Mouse (Mus musculus): ENCODE measurements around the gene Hbb-bh2. TPM values are rescaled to one million over a fixed set of nuclear protein-coding genes. Genes with fewer than 3 reads are reported as not detected.
A peak's percentile ranks its signal among the peaks of the same experiment; 100 is the strongest.
"Not testable (repeated sequence)": the region's sequence is repeated elsewhere in the genome, so short reads cannot be mapped to it uniquely, and the experiment has no call there.

Gene Hbb-bh2
- polyA plus RNA-seq, 1 experiment from 2014 or later = 0.31 TPM

GRCm38 (mm10) chr7:103825536-103826254 is 14.6 kb downstream of the Hbb-bh2 start:
- WGBS (ENCODE audit: insufficient replicate concordance) = 92% methylated on average over 3 of the region's 3 CpGs
- ATAC-seq (replicated peaks; ENCODE audit: insufficient number of reproducible peaks, low FRiP score, low TSS enrichment) = no peak
- Histone ChIP-seq H3K9me3 (replicated peaks; ENCODE audit: control insufficient read depth, low read length) (no peaks in the 10 kb centered on the region), H3K36me3 (ENCODE audit: control insufficient read depth, insufficient read depth, low read length) (no peaks in the 10 kb centered on the region), H3K27me3 (ENCODE audit: control insufficient read depth, insufficient read depth, low read length) (no peaks in the 10 kb centered on the region), H3K9ac (ENCODE audit: low read depth, low read length) (no peak overlapping the region), H3K4me3 (ENCODE audit: low read depth, low read length) (no peak overlapping the region), H3K27ac (ENCODE audit: low read depth, low read length) (no peak overlapping the region), H3K4me2 (no peak overlapping the region), H3K4me1 (ENCODE audit: control insufficient read depth, insufficient read depth, low read length) (no peaks in the 10 kb centered on the region)

GRCm38 (mm10) chr7:103824597-103824996 is 15.7 kb downstream of the Hbb-bh2 start:
- Histone ChIP-seq H3K4me1 (ENCODE audit: control insufficient read depth, insufficient read depth, low read length) (no peaks in the 10 kb centered on the region), H3K27ac (ENCODE audit: low read depth, low read length) (no peak overlapping the region), H3K9ac (ENCODE audit: low read depth, low read length) (no peak overlapping the region), H3K4me2 (no peak overlapping the region), H3K36me3 (ENCODE audit: control insufficient read depth, insufficient read depth, low read length) (no peaks in the 10 kb centered on the region), H3K4me3 (ENCODE audit: low read depth, low read length) (no peak overlapping the region), H3K27me3 (ENCODE audit: control insufficient read depth, insufficient read depth, low read length) (no peaks in the 10 kb centered on the region), H3K9me3 (replicated peaks; ENCODE audit: control insufficient read depth, low read length) (no peaks in the 10 kb centered on the region)
- WGBS (ENCODE audit: insufficient replicate concordance) = 83% methylated on average over 2 of the region's 2 CpGs
- no peak for ATAC-seq (replicated peaks; ENCODE audit: insufficient number of reproducible peaks, low FRiP score, low TSS enrichment)

- H3K27ac ChIP-seq (ENCODE audit: low read depth, low read length) = not testable (repeated sequence)
- WGBS (ENCODE audit: insufficient replicate concordance) = 92% methylated on average over 1 of the region's 2 CpGs
Observed at GRCm38 (mm10) chr7:103815085-103815484, 25.2 kb downstream of the Hbb-bh2 start.

GRCm38 (mm10) chr7:103813766-103814165 is 26.6 kb downstream of the Hbb-bh2 start, which contains the start of gene Hbb-bt:
Gene Hbb-bt, minus strand, starts transcription at chr7:103813996.
- Histone ChIP-seq H3K27ac (ENCODE audit: low read depth, low read length) (no peak within 1 kb of the TSS), H3K4me3 (ENCODE audit: low read depth, low read length) (no peak within 1 kb of the TSS), H3K9ac (ENCODE audit: low read depth, low read length) (no peak within 1 kb of the TSS), H3K4me2 (0 out of 2 replicates have a peak within 1 kb of the TSS, but pooled peaks have one; percentile 14), H3K27me3 (ENCODE audit: control insufficient read depth, insufficient read depth, low read length) (no peaks in the 10 kb centered on the region), H3K4me1 (ENCODE audit: control insufficient read depth, insufficient read depth, low read length) (peaks cover 5% of the 10 kb centered on the region; the same call in 1 of the 2 replicates), H3K9me3 (replicated peaks; ENCODE audit: control insufficient read depth, low read length) (no peaks in the 10 kb centered on the region), H3K36me3 (ENCODE audit: control insufficient read depth, insufficient read depth, low read length) (no peaks in the 10 kb centered on the region)
- ATAC-seq (replicated peaks; ENCODE audit: insufficient number of reproducible peaks, low FRiP score, low TSS enrichment) = peak; percentile 92
- 83% methylated on average over 3 of the region's 3 CpGs for WGBS (ENCODE audit: insufficient replicate concordance)

More at GRCm38 (mm10) chr7:103815085-103815484, 25.2 kb downstream of the Hbb-bh2 start:
- not testable (repeated sequence) for H3K27me3 ChIP-seq (ENCODE audit: control insufficient read depth, insufficient read depth, low read length); H3K9ac ChIP-seq (ENCODE audit: low read depth, low read length); H3K4me2 ChIP-seq; ATAC-seq (replicated peaks; ENCODE audit: insufficient number of reproducible peaks, low FRiP score, low TSS enrichment); H3K4me1 ChIP-seq (ENCODE audit: control insufficient read depth, insufficient read depth, low read length); H3K9me3 ChIP-seq (replicated peaks; ENCODE audit: control insufficient read depth, low read length); H3K36me3 ChIP-seq (ENCODE audit: control insufficient read depth, insufficient read depth, low read length); H3K4me3 ChIP-seq (ENCODE audit: low read depth, low read length)

- ATAC-seq (replicated peaks; ENCODE audit: insufficient number of reproducible peaks, low FRiP score, low TSS enrichment); H3K9me3 ChIP-seq (replicated peaks; ENCODE audit: control insufficient read depth, low read length): not testable (repeated sequence)
Observed at GRCm38 (mm10) chr7:103813152-103813551, 27.2 kb downstream of the Hbb-bh2 start.

GRCm38 (mm10) chr7:103812174-103812573 is 28.1 kb downstream of the Hbb-bh2 start:
- 37% methylated on average over 1 of the region's 1 CpGs for WGBS (ENCODE audit: insufficient replicate concordance)
- Histone ChIP-seq H3K36me3 (ENCODE audit: control insufficient read depth, insufficient read depth, low read length) (no peaks in the 10 kb centered on the region), H3K27ac (ENCODE audit: low read depth, low read length) (peak overlapping the region; percentile 50; the same call in 1 of the 2 replicates), H3K4me3 (ENCODE audit: low read depth, low read length) (peak overlapping the region; percentile 21; the same call in 1 of the 2 replicates), H3K27me3 (ENCODE audit: control insufficient read depth, insufficient read depth, low read length) (no peaks in the 10 kb centered on the region), H3K4me2 (no peak overlapping the region), H3K9me3 (replicated peaks; ENCODE audit: control insufficient read depth, low read length) (no peaks in the 10 kb centered on the region), H3K9ac (ENCODE audit: low read depth, low read length) (no peak overlapping the region), H3K4me1 (ENCODE audit: control insufficient read depth, insufficient read depth, low read length) (peaks cover 5% of the 10 kb centered on the region; the same call in 1 of the 2 replicates)
- ATAC-seq (replicated peaks; ENCODE audit: insufficient number of reproducible peaks, low FRiP score, low TSS enrichment) = no peak

More at GRCm38 (mm10) chr7:103813152-103813551, 27.2 kb downstream of the Hbb-bh2 start:
- WGBS (ENCODE audit: insufficient replicate concordance) = no CpG with 5 or more reads among the region's 3 CpGs
- H3K4me3 ChIP-seq (ENCODE audit: low read depth, low read length); H3K36me3 ChIP-seq (ENCODE audit: control insufficient read depth, insufficient read depth, low read length); H3K4me2 ChIP-seq; H3K27me3 ChIP-seq (ENCODE audit: control insufficient read depth, insufficient read depth, low read length); H3K9ac ChIP-seq (ENCODE audit: low read depth, low read length); H3K27ac ChIP-seq (ENCODE audit: low read depth, low read length); H3K4me1 ChIP-seq (ENCODE audit: control insufficient read depth, insufficient read depth, low read length): not testable (repeated sequence)

GRCm38 (mm10) chr7:103811223-103811845 is 29.0 kb downstream of the Hbb-bh2 start:
- peak; percentile 39 for ATAC-seq (replicated peaks; ENCODE audit: insufficient number of reproducible peaks, low FRiP score, low TSS enrichment)
- H3K27ac ChIP-seq (ENCODE audit: low read depth, low read length) = peak overlapping the region; percentile 68; the same call in 1 of the 2 replicates
- H3K4me2 ChIP-seq = no peak overlapping the region; the same call in 1 of the 2 replicates

GRCm38 (mm10) chr7:103810746-103811145 is 29.6 kb downstream of the Hbb-bh2 start:
- no peaks in the 10 kb centered on the region for H3K36me3 ChIP-seq (ENCODE audit: control insufficient read depth, insufficient read depth, low read length)
- no peak overlapping the region for H3K4me3 ChIP-seq (ENCODE audit: low read depth, low read length)
- H3K4me1 ChIP-seq (ENCODE audit: control insufficient read depth, insufficient read depth, low read length) = peaks cover 5% of the 10 kb centered on the region; the same call in 1 of the 2 replicates
- WGBS (ENCODE audit: insufficient replicate concordance) = 67% methylated on average over 3 of the region's 3 CpGs
- no peak overlapping the region for H3K4me2 ChIP-seq
- no peaks in the 10 kb centered on the region for H3K9me3 ChIP-seq (replicated peaks; ENCODE audit: control insufficient read depth, low read length)
- no peak for ATAC-seq (replicated peaks; ENCODE audit: insufficient number of reproducible peaks, low FRiP score, low TSS enrichment)
- H3K27me3 ChIP-seq (ENCODE audit: control insufficient read depth, insufficient read depth, low read length) = no peaks in the 10 kb centered on the region
- H3K9ac ChIP-seq (ENCODE audit: low read depth, low read length) = no peak overlapping the region
- no peak overlapping the region; the same call in 1 of the 2 replicates for H3K27ac ChIP-seq (ENCODE audit: low read depth, low read length)

More at GRCm38 (mm10) chr7:103811223-103811845, 29.0 kb downstream of the Hbb-bh2 start:
- no peaks in the 10 kb centered on the region for H3K27me3 ChIP-seq (ENCODE audit: control insufficient read depth, insufficient read depth, low read length)
- peaks cover 5% of the 10 kb centered on the region; the same call in 1 of the 2 replicates for H3K4me1 ChIP-seq (ENCODE audit: control insufficient read depth, insufficient read depth, low read length)
- WGBS (ENCODE audit: insufficient replicate concordance) = 40% methylated on average over 1 of the region's 1 CpGs
- no peak overlapping the region for H3K9ac ChIP-seq (ENCODE audit: low read depth, low read length)
- H3K36me3 ChIP-seq (ENCODE audit: control insufficient read depth, insufficient read depth, low read length) = no peaks in the 10 kb centered on the region
- no peaks in the 10 kb centered on the region for H3K9me3 ChIP-seq (replicated peaks; ENCODE audit: control insufficient read depth, low read length)
- no peak overlapping the region for H3K4me3 ChIP-seq (ENCODE audit: low read depth, low read length)

All from heart, embryonic 11.5 days (tissue).